Mouse (Mus musculus) midbrain, embryonic 10.5 days (tissue): ENCODE measurements at regions not wholly inside any gene's neighbourhood (a gene's known extent, or its start where the extent isn't known, plus 50 kb on each side); places are given as distances from the start of the nearest gene placed in this dataset.

Source experiments
- DNase-seq: peaks from one replicate; pipeline ENCODE4 v3.0.0-alpha.2; 2017; ENCODE audit warnings: low spot score
- H3K27ac ChIP-seq: fragments of 300-500 bp; sonication (generic); replicated peaks from 2 replicates; pipeline ENCODE4 v1.5.1; 2016; ENCODE audit warnings: mild to moderate bottlenecking
- H3K27me3 ChIP-seq: fragments of 300-500 bp; sonication (generic); 2 replicates; pipeline ENCODE4 v1.6.1; 2016; ENCODE audit warnings: low read depth, mild to moderate bottlenecking; ENCODE audit not compliant: poor library complexity, severe bottlenecking
- H3K36me3 ChIP-seq: fragments of 300-500 bp; sonication (generic); 2 replicates; pipeline ENCODE4 v1.6.1; 2016; ENCODE audit warnings: mild to moderate bottlenecking, moderate library complexity
- H3K4me1 ChIP-seq: fragments of 300-500 bp; sonication (generic); 2 replicates; pipeline ENCODE4 v1.6.1; 2016
- H3K4me3 ChIP-seq: fragments of 300-500 bp; sonication (generic); 2 replicates; pipeline ENCODE4 v1.5.1; 2016; ENCODE audit warnings: mild to moderate bottlenecking, moderate library complexity
- H3K9me3 ChIP-seq: fragments of 300-500 bp; sonication (generic); replicated peaks from 2 replicates; pipeline ENCODE4 v1.6.1; 2016; ENCODE audit warnings: mild to moderate bottlenecking
- WGBS: fragments of 180-500 bp; shearing (Covaris S2); methylation state at CpG from one replicate; pipeline ENCODE4 v1.1.7; 2016; 5-methylcytosine and 5-hydroxymethylcytosine counted together

- Histone ChIP-seq H3K36me3 (no peaks in the 10 kb centered on the region), H3K27me3 (no peaks in the 10 kb centered on the region), H3K9me3 (no peaks in the 10 kb centered on the region), H3K4me1 (peaks cover 10% of the 10 kb centered on the region; the same call in 1 of the 2 replicates), H3K4me3 (no peak overlapping the region), H3K27ac (no peak overlapping the region)
- 92% methylated on average over 2 of the region's 2 CpGs for WGBS
- DNase-seq: no peak
Measured at GRCm38 (mm10) chr12:45133415-45133814, 58.9 kb upstream of the Stxbp6 start.

DNA sequence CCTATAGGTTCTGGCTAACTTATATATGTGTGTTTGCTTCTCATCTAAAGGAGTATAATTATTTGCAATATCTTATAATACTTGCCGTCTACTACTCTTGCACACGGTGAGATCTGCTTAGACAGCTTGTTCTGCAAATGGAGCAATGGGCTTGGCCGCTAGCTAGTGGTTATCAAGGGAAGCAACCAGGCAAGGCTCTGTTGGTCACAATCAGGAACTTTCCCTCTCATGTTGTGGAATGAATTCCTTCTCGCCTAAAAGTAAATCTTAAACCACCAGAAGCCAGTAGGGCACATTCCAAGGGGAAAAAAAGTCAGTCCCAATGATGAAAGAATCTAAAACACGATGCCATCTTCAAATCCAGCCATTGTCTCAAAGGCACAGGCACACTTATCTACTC is 56.6 kb upstream of the Stxbp6 start:
- WGBS: 89% methylated on average over 5 of the region's 5 CpGs
- no peaks in the 10 kb centered on the region for H3K36me3 ChIP-seq
- H3K27ac ChIP-seq: no peak overlapping the region
- no peaks in the 10 kb centered on the region for H3K4me1 ChIP-seq
- H3K4me3 ChIP-seq: no peak overlapping the region
- no peak for DNase-seq
- H3K27me3 ChIP-seq: no peaks in the 10 kb centered on the region
- H3K9me3 ChIP-seq: no peaks in the 10 kb centered on the region

DNA sequence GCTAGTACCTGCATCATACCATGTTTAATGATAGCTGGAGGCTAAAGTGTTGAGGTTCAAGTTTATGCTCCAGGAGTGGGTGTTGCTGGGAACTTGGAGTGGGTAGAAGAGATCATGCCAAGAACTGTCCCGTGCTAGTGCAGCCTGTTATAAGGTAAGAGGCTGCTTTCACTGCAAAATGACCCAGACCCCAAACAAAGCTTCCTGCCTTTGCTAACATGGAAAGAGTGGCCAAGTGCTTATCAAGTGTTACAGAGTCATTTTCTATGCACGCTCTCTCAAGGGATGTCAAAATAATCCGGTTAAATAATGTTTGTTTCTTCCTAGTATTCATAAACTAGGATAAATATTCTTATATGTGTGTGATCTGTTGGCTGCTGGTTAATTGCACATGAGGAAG is 51.4 kb upstream of the Stxbp6 start:
- WGBS: 90% methylated on average over 3 of the region's 3 CpGs
- Histone ChIP-seq H3K36me3 (no peaks in the 10 kb centered on the region), H3K9me3 (no peaks in the 10 kb centered on the region), H3K27ac (no peak overlapping the region), H3K4me3 (no peak overlapping the region), H3K27me3 (no peaks in the 10 kb centered on the region), H3K4me1 (no peaks in the 10 kb centered on the region)
- DNase-seq: no peak
